Mouse (Mus musculus) gastrocnemius, postnatal 14 days (tissue): ENCODE results near the gene Eif2ak2. TPM values are rescaled to one million over a fixed set of nuclear protein-coding genes. Genes with fewer than 3 reads are reported as not detected.
A peak's percentile ranks its signal among the peaks of the same experiment; 100 is the strongest.

ENCODE experiments used
- DNase-seq: peaks from one replicate; pipeline ENCODE4 v3.0.0; 2021; ENCODE audit warnings: mixed read lengths
- intact Hi-C: fragments of 180-260 bp; cut with DNase I; formaldehyde crosslinking; loops from one replicate; pipeline ENCODE4 v1.15.1; 2025; ENCODE audit warnings: low total_unique reads
- total RNA-seq, 2 experiments: library from RNA; stranded (reverse); gene quantifications; 2 replicates each; pipeline ENCODE4 v1.2.3; 2021

Gene Eif2ak2
- total RNA-seq, 2 experiments from 2014 or later: 5.1 to 5.4 TPM

DNA sequence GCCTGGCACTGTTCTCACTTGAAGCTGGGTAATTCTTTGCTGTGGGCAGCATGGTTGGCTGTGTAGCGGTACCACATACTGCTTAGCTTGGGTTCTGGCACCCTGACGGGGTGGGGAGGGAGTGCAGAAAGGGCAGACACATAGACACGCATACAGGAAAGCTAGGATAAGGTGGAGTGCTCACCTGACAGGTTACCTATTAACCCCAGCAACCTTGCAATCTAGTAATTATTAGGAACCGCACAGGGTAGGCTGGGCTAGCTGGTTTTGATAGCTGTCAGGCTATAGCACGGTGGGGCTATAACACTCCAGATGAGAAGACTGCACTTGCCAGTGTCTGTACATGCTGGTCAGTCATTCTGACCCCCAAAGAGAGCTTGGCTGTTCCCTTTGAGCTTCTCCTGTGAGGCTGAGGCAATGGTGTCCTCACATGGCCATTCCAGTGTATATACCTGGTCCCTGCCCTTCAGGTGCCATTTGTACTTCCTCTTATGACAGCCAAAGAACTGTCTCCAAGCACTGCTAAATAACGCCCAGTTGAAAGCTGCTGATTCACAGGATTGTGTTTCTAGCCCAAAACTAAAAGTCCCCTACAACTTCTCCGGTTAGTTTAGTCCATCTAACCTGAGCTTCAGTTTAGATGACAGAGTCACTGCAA is 40.0 kb downstream of the Eif2ak2 start:
- DNase-seq: no peak
- intact Hi-C loops: no loop called here

DNA sequence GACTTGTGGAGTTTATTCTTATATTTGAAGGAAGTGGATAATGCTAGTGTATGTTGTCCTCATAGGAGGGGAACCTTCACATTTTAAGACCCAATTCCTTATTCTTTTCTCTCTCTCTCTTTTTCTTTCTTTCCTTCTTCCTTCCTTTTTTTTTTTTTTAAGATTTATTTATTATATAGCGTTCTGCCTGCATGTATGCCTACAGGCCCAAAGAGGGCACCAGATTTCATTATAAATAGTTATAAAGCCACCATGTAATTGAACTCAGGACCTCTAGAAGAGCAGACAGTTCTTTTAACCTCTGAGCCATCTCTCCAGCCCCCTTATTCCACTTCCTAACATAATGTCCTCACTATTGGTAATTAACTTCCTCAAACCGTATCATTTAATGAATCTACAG is 46.3 kb downstream of the Eif2ak2 start:
- intact Hi-C loops: no loop called here
- DNase-seq: no peak

DNA sequence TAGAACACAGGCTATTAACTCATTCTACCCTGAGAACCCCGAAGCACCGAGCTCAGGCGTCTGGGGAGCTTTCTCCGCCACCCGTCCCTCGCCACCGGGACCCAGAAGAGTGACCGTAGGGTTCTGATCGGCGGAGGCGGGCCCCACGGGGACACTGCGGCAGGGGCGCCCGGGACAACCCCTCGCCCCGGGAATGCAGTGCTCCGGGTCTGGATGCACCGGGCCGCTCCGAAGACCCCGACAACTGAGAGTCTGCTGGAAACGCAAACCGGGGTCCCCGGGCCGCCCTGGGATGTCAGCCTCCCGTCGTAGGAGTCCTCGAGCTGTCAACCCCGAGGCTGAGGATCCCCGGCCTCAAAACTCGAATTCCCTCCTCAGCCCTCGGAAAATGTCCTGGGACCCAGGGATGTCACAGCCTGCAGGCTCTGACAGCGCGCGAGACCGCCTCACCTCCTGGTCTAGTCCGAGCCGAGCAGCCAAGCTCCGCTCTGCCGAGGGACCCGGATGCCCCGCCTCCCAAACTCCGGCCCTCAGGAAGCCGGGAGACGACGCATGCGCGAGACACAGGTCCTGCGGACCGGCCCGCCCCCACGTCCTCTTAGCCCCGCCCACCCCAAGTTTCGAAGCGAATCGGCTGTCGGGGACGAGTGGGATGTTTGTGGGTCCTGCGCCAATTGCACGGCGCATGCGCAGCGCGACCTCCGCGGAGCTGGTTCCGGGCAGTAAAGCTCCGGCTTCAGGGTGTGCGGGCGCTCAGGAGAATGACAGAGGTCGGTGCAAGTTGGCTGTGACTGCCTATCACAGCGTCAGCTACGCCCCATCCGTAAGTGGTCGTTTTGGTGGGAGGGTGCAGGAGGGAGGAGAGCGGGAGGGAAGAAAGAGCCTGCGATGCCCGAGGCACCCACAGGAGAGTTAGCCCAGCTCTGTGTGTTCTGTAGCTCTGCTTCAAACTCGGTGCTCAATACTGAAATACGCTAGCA is 47.2 kb downstream of the Eif2ak2 start, which contains the start of the genes Heatr5b and Gpatch11:
TSS of gene Heatr5b (minus strand) at position 509 of the 980 bp plus-strand sequence.
TSS of gene Gpatch11 (plus strand) at position 712 of the 980 bp plus-strand sequence.
- peak; percentile 100 for DNase-seq
- intact Hi-C loops: no loop called here

- DNase-seq: no peak
- intact Hi-C loops: no loop called here
Measured at GRCm38 (mm10) chr17:78824346-78824745, 58.0 kb downstream of the Eif2ak2 start.

GRCm38 (mm10) chr17:78809582-78809981 is 72.8 kb downstream of the Eif2ak2 start:
- intact Hi-C loops: no loop called here
- DNase-seq: no peak

DNA sequence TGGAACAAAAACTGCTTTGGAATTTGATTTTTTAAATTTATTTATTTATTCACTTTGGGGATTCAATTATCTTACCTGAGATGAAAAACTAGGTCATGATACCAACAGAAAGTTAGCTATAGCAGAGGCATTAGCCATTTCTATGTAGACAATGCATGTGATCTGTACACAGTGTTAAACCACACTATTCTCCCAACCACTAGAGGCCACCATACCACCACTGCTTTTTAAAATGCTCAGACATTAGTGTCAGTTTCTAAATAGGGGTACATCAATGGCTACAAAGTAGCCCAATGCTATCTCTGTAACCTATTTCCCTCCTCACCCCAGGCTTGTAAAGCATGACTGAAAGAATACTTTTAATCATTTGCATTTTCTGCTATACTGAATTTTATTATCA is 73.4 kb downstream of the Eif2ak2 start:
- intact Hi-C loops: no loop called here
- no peak for DNase-seq

Other genes starting within 250 kb of the Eif2ak2 start
- 10 to 100 TPM in 1 of 2 experiments, 1 to 10 TPM in 1; 9.0 to 10.1 TPM for gene Strn, start 145.4 kb downstream of the Eif2ak2 start, total RNA-seq
- 10 to 100 TPM in 1 of 2 experiments, 1 to 10 TPM in 1; 8.8 to 10.3 TPM for gene Heatr5b, start 47.2 kb downstream of the Eif2ak2 start, total RNA-seq
- 10 to 100 TPM; 17.7 to 18.4 TPM for gene Gpatch11, start 47.0 kb downstream of the Eif2ak2 start, total RNA-seq
- gene Sult6b1, start 24.4 kb upstream of the Eif2ak2 start, total RNA-seq: not detected
- 10 to 100 TPM; 42.7 to 43.9 TPM for gene Cebpzos, start 33.9 kb upstream of the Eif2ak2 start, total RNA-seq
- 10 to 100 TPM; 16.0 to 16.9 TPM for gene Cebpz, start 54.5 kb upstream of the Eif2ak2 start, total RNA-seq
- 10 to 100 TPM; 28.0 to 29.7 TPM for gene Ndufaf7, start 54.6 kb upstream of the Eif2ak2 start, total RNA-seq
- 10 to 100 TPM; 11.7 to 13.3 TPM for gene Prkd3, start 138.2 kb upstream of the Eif2ak2 start, total RNA-seq
- 1 to 10 TPM; 8.3 to 8.4 TPM for gene Qpct, start 169.3 kb upstream of the Eif2ak2 start, total RNA-seq